Mouse (Mus musculus) heart, embryonic 15.5 days (tissue): ENCODE data around the gene Tdo2. TPM values are rescaled to one million over a fixed set of nuclear protein-coding genes. Genes with fewer than 3 reads are reported as not detected.

Source experiments
- ATAC-seq: fragments of 200-750 bp; cut with Nextera tagmentation; replicated peaks from 2 replicates; pipeline ENCODE4 v1.8.0; 2017; ENCODE audit warnings: low read depth, moderate TSS enrichment; ENCODE audit not compliant: insufficient number of reproducible peaks, insufficient read depth, low FRiP score
- H3K27ac ChIP-seq: fragments of 300-500 bp; sonication (generic); 2 replicates; pipeline ENCODE4 v1.5.1; 2015; ENCODE audit warnings: mild to moderate bottlenecking, inconsistent platforms
- H3K27me3 ChIP-seq: fragments of 300-500 bp; sonication (generic); 2 replicates; pipeline ENCODE4 v1.6.1; 2015; ENCODE audit warnings: inconsistent platforms
- H3K36me3 ChIP-seq: fragments of 300-500 bp; sonication (generic); 2 replicates; pipeline ENCODE4 v1.6.1; 2015; ENCODE audit warnings: mild to moderate bottlenecking, inconsistent platforms
- H3K4me1 ChIP-seq: fragments of 300-500 bp; sonication (generic); replicated peaks from 2 replicates; pipeline ENCODE4 v1.6.1; 2015; ENCODE audit warnings: inconsistent platforms
- H3K4me2 ChIP-seq: fragments of 300-500 bp; sonication (generic); 2 replicates; pipeline ENCODE4 v1.6.1; 2015; ENCODE audit warnings: inconsistent platforms, mild to moderate bottlenecking, moderate library complexity
- H3K4me3 ChIP-seq: fragments of 300-500 bp; sonication (generic); 2 replicates; pipeline ENCODE4 v1.5.1; 2015; ENCODE audit warnings: mild to moderate bottlenecking, inconsistent platforms
- H3K9ac ChIP-seq: fragments of 300-500 bp; sonication (generic); 2 replicates; pipeline ENCODE4 v1.6.1; 2015; ENCODE audit warnings: mild to moderate bottlenecking, inconsistent platforms
- H3K9me3 ChIP-seq: fragments of 300-500 bp; sonication (generic); replicated peaks from 2 replicates; pipeline ENCODE4 v1.6.1; 2016; ENCODE audit warnings: inconsistent platforms
- WGBS: fragments of 180-500 bp; shearing (Covaris S2); methylation state at CpG from one replicate; pipeline ENCODE4 v1.1.7; 2015; ENCODE audit warnings: mixed read lengths; 5-methylcytosine and 5-hydroxymethylcytosine counted together
- polyA plus RNA-seq: library from polyadenylated mRNA; unstranded; fragments of >200 nt; fragmentation: Nextera tagmentation; extraction: Ambion mirVana; gene quantifications from 2 replicates; pipeline ENCODE4 v1.2.1, GENCODE M21; 2015

Tdo2 gene
- polyA plus RNA-seq, 1 experiment from 2014 or later: 0.33 TPM

GRCm38 (mm10) chr3:81983120-81983895 is 7.3 kb upstream of the Tdo2 start:
- H3K9ac ChIP-seq: no peak overlapping the region
- H3K4me3 ChIP-seq: no peak overlapping the region
- H3K4me2 ChIP-seq: no peak overlapping the region
- 69% methylated on average over 8 of the region's 8 CpGs for WGBS
- no peaks in the 10 kb centered on the region for H3K27me3 ChIP-seq
- no peak overlapping the region for H3K27ac ChIP-seq
- no peaks in the 10 kb centered on the region for H3K4me1 ChIP-seq
- no peak for ATAC-seq
- H3K9me3 ChIP-seq: no peaks in the 10 kb centered on the region
- no peaks in the 10 kb centered on the region for H3K36me3 ChIP-seq

- no peak for ATAC-seq
- no peaks in the 10 kb centered on the region for H3K27me3 ChIP-seq
- 79% methylated on average over 5 of the region's 5 CpGs for WGBS
- H3K27ac ChIP-seq: no peak within 1 kb of the TSS
- H3K4me2 ChIP-seq: no peak within 1 kb of the TSS
- H3K4me1 ChIP-seq: no peaks in the 10 kb centered on the region
- H3K9me3 ChIP-seq: no peaks in the 10 kb centered on the region
- no peak within 1 kb of the TSS for H3K9ac ChIP-seq
- no peak within 1 kb of the TSS for H3K4me3 ChIP-seq
- no peaks in the 10 kb centered on the region for H3K36me3 ChIP-seq
Observed at GRCm38 (mm10) chr3:81981990-81982389, 6.0 kb upstream of the Tdo2 start, which contains the start of gene Asic5. Gene Asic5 (plus strand): TSS chr3:81982290.

- Histone ChIP-seq H3K27me3 (no peaks in the 10 kb centered on the region), H3K27ac (no peak overlapping the region), H3K4me1 (no peaks in the 10 kb centered on the region), H3K4me3 (no peak overlapping the region), H3K9ac (no peak overlapping the region), H3K36me3 (no peaks in the 10 kb centered on the region), H3K4me2 (no peak overlapping the region), H3K9me3 (no peaks in the 10 kb centered on the region)
- WGBS: 74% methylated on average over 5 of the region's 5 CpGs
- ATAC-seq: no peak
Observed at GRCm38 (mm10) chr3:81981576-81981975, 5.6 kb upstream of the Tdo2 start.

GRCm38 (mm10) chr3:81975607-81976006 is 395 bp downstream of the Tdo2 start:
- Histone ChIP-seq H3K36me3 (no peaks in the 10 kb centered on the region), H3K9me3 (no peaks in the 10 kb centered on the region), H3K9ac (no peak overlapping the region), H3K4me2 (no peak overlapping the region), H3K4me3 (no peak overlapping the region), H3K27me3 (no peaks in the 10 kb centered on the region), H3K27ac (no peak overlapping the region), H3K4me1 (no peaks in the 10 kb centered on the region)
- WGBS: 52% methylated on average over 4 of the region's 4 CpGs
- ATAC-seq: no peak

- WGBS: 64% methylated on average over 3 of the region's 3 CpGs
- H3K4me3 ChIP-seq: no peak overlapping the region
Observed at GRCm38 (mm10) chr3:81964596-81964995, 11.4 kb downstream of the Tdo2 start.

GRCm38 (mm10) chr3:81963768-81964167 is 12.2 kb downstream of the Tdo2 start:
- Histone ChIP-seq H3K9ac (no peak overlapping the region), H3K4me1 (no peaks in the 10 kb centered on the region), H3K4me3 (no peak overlapping the region), H3K36me3 (no peaks in the 10 kb centered on the region), H3K9me3 (no peaks in the 10 kb centered on the region), H3K27me3 (no peaks in the 10 kb centered on the region), H3K27ac (no peak overlapping the region), H3K4me2 (no peak overlapping the region)
- 78% methylated on average over 5 of the region's 5 CpGs for WGBS
- ATAC-seq: no peak

More at GRCm38 (mm10) chr3:81964596-81964995, 11.4 kb downstream of the Tdo2 start:
- no peak for ATAC-seq
- H3K9ac ChIP-seq: no peak overlapping the region
- no peaks in the 10 kb centered on the region for H3K4me1 ChIP-seq
- no peaks in the 10 kb centered on the region for H3K27me3 ChIP-seq
- H3K36me3 ChIP-seq: no peaks in the 10 kb centered on the region
- no peak overlapping the region for H3K27ac ChIP-seq
- H3K9me3 ChIP-seq: no peaks in the 10 kb centered on the region
- H3K4me2 ChIP-seq: no peak overlapping the region

- Histone ChIP-seq H3K27me3 (no peaks in the 10 kb centered on the region), H3K4me3 (no peak overlapping the region), H3K36me3 (no peaks in the 10 kb centered on the region), H3K4me2 (no peak overlapping the region), H3K27ac (no peak overlapping the region), H3K9ac (no peak overlapping the region), H3K4me1 (no peaks in the 10 kb centered on the region), H3K9me3 (no peaks in the 10 kb centered on the region)
- no peak for ATAC-seq
- 74% methylated on average over 5 of the region's 5 CpGs for WGBS
Observed at GRCm38 (mm10) chr3:81961336-81961735, 14.7 kb downstream of the Tdo2 start.

GRCm38 (mm10) chr3:81957484-81957883 is 18.5 kb downstream of the Tdo2 start:
- H3K9ac ChIP-seq: no peak overlapping the region
- no peak for ATAC-seq
- H3K36me3 ChIP-seq: peaks cover 4% of the 10 kb centered on the region; the same call in 1 of the 2 replicates
- no peaks in the 10 kb centered on the region for H3K4me1 ChIP-seq
- no peak overlapping the region for H3K4me3 ChIP-seq
- H3K27me3 ChIP-seq: no peaks in the 10 kb centered on the region
- H3K27ac ChIP-seq: no peak overlapping the region
- H3K9me3 ChIP-seq: no peaks in the 10 kb centered on the region
- 91% methylated on average over 5 of the region's 5 CpGs for WGBS
- H3K4me2 ChIP-seq: no peak overlapping the region

GRCm38 (mm10) chr3:81951785-81952184 is 24.2 kb downstream of the Tdo2 start:
- Histone ChIP-seq H3K27ac (no peak overlapping the region), H3K4me3 (no peak overlapping the region)
- WGBS: 72% methylated on average over 2 of the region's 2 CpGs

GRCm38 (mm10) chr3:81949048-81949447 is 27.0 kb downstream of the Tdo2 start:
- Histone ChIP-seq H3K4me2 (no peak overlapping the region), H3K4me1 (no peaks in the 10 kb centered on the region), H3K4me3 (no peak overlapping the region), H3K27ac (no peak overlapping the region), H3K9me3 (no peaks in the 10 kb centered on the region), H3K36me3 (no peaks in the 10 kb centered on the region), H3K9ac (no peak overlapping the region), H3K27me3 (no peaks in the 10 kb centered on the region)
- no peak; the same call in 1 of the 2 replicates for ATAC-seq
- 52% methylated on average over 1 of the region's 1 CpGs for WGBS

More at GRCm38 (mm10) chr3:81951785-81952184, 24.2 kb downstream of the Tdo2 start:
- Histone ChIP-seq H3K4me1 (no peaks in the 10 kb centered on the region), H3K27me3 (no peaks in the 10 kb centered on the region), H3K9ac (no peak overlapping the region), H3K4me2 (no peak overlapping the region), H3K9me3 (no peaks in the 10 kb centered on the region), H3K36me3 (peaks cover 4% of the 10 kb centered on the region; the same call in 1 of the 2 replicates)
- ATAC-seq: no peak

- Histone ChIP-seq H3K27ac (no peak overlapping the region), H3K27me3 (no peaks in the 10 kb centered on the region), H3K4me3 (no peak overlapping the region), H3K36me3 (no peaks in the 10 kb centered on the region), H3K4me1 (no peaks in the 10 kb centered on the region), H3K9ac (no peak overlapping the region), H3K9me3 (no peaks in the 10 kb centered on the region), H3K4me2 (no peak overlapping the region)
- 93% methylated on average over 7 of the region's 7 CpGs for WGBS
- no peak for ATAC-seq
Observed at GRCm38 (mm10) chr3:81944851-81945393, 31.1 kb downstream of the Tdo2 start.

GRCm38 (mm10) chr3:81943097-81943496 is 32.9 kb downstream of the Tdo2 start:
- Histone ChIP-seq H3K4me1 (peaks cover 4% of the 10 kb centered on the region), H3K9ac (no peak overlapping the region), H3K9me3 (no peaks in the 10 kb centered on the region), H3K27ac (no peak overlapping the region), H3K4me3 (no peak overlapping the region), H3K27me3 (no peaks in the 10 kb centered on the region), H3K4me2 (no peak overlapping the region), H3K36me3 (no peaks in the 10 kb centered on the region)
- no peak for ATAC-seq
- WGBS: 93% methylated on average over 3 of the region's 3 CpGs
